Mouse (Mus musculus): Measurements from ENCODE around the gene Smarca2. TPM values are rescaled to one million over a fixed set of nuclear protein-coding genes. Genes with fewer than 3 reads are reported as not detected.

Gene Smarca2
- polyA plus RNA-seq, 1 experiment from 2014 or later = 25.5 TPM

GRCm38 (mm10) chr19:26778199-26778598 is 173.3 kb downstream of the Smarca2 start:
- H3K36me3 ChIP-seq = peaks cover 39% of the 10 kb centered on the region
- H3K4me1 ChIP-seq (replicated peaks) = no peaks in the 10 kb centered on the region
- DNase-seq (ENCODE audit: low spot score) = no peak
- no peaks in the 10 kb centered on the region for H3K9me3 ChIP-seq
- no peak overlapping the region for H3K27ac ChIP-seq
- WGBS = 92% methylated on average over 5 of the region's 5 CpGs
- no peak overlapping the region for H3K4me3 ChIP-seq
- H3K27me3 ChIP-seq (ENCODE audit: insufficient read depth, poor library complexity, severe bottlenecking) = no peaks in the 10 kb centered on the region

- Histone ChIP-seq H3K27me3 (ENCODE audit: insufficient read depth, poor library complexity, severe bottlenecking) (no peaks in the 10 kb centered on the region), H3K27ac (no peak overlapping the region), H3K4me1 (replicated peaks) (no peaks in the 10 kb centered on the region), H3K4me3 (no peak overlapping the region), H3K36me3 (peaks cover 21% of the 10 kb centered on the region), H3K9me3 (no peaks in the 10 kb centered on the region)
- no peak for DNase-seq (ENCODE audit: low spot score)
- 97% methylated on average over 2 of the region's 2 CpGs for WGBS
Measured at GRCm38 (mm10) chr19:26781209-26781608, 176.4 kb downstream of the Smarca2 start.

GRCm38 (mm10) chr19:26788446-26788845 is 183.6 kb downstream of the Smarca2 start:
- H3K36me3 ChIP-seq = no peaks in the 10 kb centered on the region
- no peaks in the 10 kb centered on the region for H3K9me3 ChIP-seq
- H3K4me3 ChIP-seq = no peak overlapping the region
- DNase-seq (ENCODE audit: low spot score) = no peak
- H3K27me3 ChIP-seq (ENCODE audit: insufficient read depth, poor library complexity, severe bottlenecking) = no peaks in the 10 kb centered on the region
- H3K4me1 ChIP-seq (replicated peaks) = no peaks in the 10 kb centered on the region
- WGBS = 85% methylated on average over 5 of the region's 5 CpGs
- H3K27ac ChIP-seq = no peak overlapping the region

- 86% methylated on average over 5 of the region's 5 CpGs for WGBS
- no peaks in the 10 kb centered on the region for H3K36me3 ChIP-seq
- H3K9me3 ChIP-seq = no peaks in the 10 kb centered on the region
- DNase-seq (ENCODE audit: low spot score) = no peak
- H3K4me1 ChIP-seq (replicated peaks) = no peaks in the 10 kb centered on the region
- H3K4me3 ChIP-seq = no peak overlapping the region
- H3K27ac ChIP-seq = no peak overlapping the region
- H3K27me3 ChIP-seq (ENCODE audit: insufficient read depth, poor library complexity, severe bottlenecking) = no peaks in the 10 kb centered on the region
Measured at GRCm38 (mm10) chr19:26790386-26791346, 185.8 kb downstream of the Smarca2 start.

GRCm38 (mm10) chr19:26794315-26794714 is 189.5 kb downstream of the Smarca2 start:
- Histone ChIP-seq H3K27ac (no peak overlapping the region), H3K4me3 (no peak overlapping the region), H3K36me3 (no peaks in the 10 kb centered on the region), H3K27me3 (ENCODE audit: insufficient read depth, poor library complexity, severe bottlenecking) (no peaks in the 10 kb centered on the region), H3K4me1 (replicated peaks) (no peaks in the 10 kb centered on the region), H3K9me3 (no peaks in the 10 kb centered on the region)
- DNase-seq (ENCODE audit: low spot score) = no peak
- WGBS = 54% methylated on average over 2 of the region's 3 CpGs

GRCm38 (mm10) chr19:26796006-26796405 is 191.2 kb downstream of the Smarca2 start:
- no peaks in the 10 kb centered on the region for H3K9me3 ChIP-seq
- H3K4me1 ChIP-seq (replicated peaks) = no peaks in the 10 kb centered on the region
- no peaks in the 10 kb centered on the region for H3K27me3 ChIP-seq (ENCODE audit: insufficient read depth, poor library complexity, severe bottlenecking)
- no peak overlapping the region for H3K27ac ChIP-seq
- WGBS = 83% methylated on average over 4 of the region's 4 CpGs
- no peaks in the 10 kb centered on the region for H3K36me3 ChIP-seq
- H3K4me3 ChIP-seq = no peak overlapping the region
- no peak for DNase-seq (ENCODE audit: low spot score)

- Histone ChIP-seq H3K4me3 (no peak overlapping the region), H3K27me3 (ENCODE audit: insufficient read depth, poor library complexity, severe bottlenecking) (no peaks in the 10 kb centered on the region), H3K9me3 (no peaks in the 10 kb centered on the region), H3K36me3 (no peaks in the 10 kb centered on the region), H3K27ac (no peak overlapping the region), H3K4me1 (replicated peaks) (no peaks in the 10 kb centered on the region)
- no peak for DNase-seq (ENCODE audit: low spot score)
- 92% methylated on average over 4 of the region's 4 CpGs for WGBS
Measured at GRCm38 (mm10) chr19:26804401-26804800, 199.6 kb downstream of the Smarca2 start.

GRCm38 (mm10) chr19:26814629-26815028 is 209.8 kb downstream of the Smarca2 start:
- peak; percentile 43 for DNase-seq (ENCODE audit: low spot score)
- Histone ChIP-seq H3K27ac (peak overlapping the region; percentile 66; the same call in 1 of the 2 replicates), H3K36me3 (no peaks in the 10 kb centered on the region), H3K4me1 (replicated peaks) (no peaks in the 10 kb centered on the region), H3K4me3 (no peak overlapping the region), H3K27me3 (ENCODE audit: insufficient read depth, poor library complexity, severe bottlenecking) (no peaks in the 10 kb centered on the region), H3K9me3 (no peaks in the 10 kb centered on the region; the same call in 1 of the 2 replicates)
- 35% methylated on average over 4 of the region's 4 CpGs for WGBS

- Histone ChIP-seq H3K9me3 (no peaks in the 10 kb centered on the region), H3K4me3 (no peak overlapping the region), H3K27me3 (ENCODE audit: insufficient read depth, poor library complexity, severe bottlenecking) (0 out of 2 replicates have a peak, but pooled peaks cover 5% of the 10 kb centered on the region), H3K36me3 (no peaks in the 10 kb centered on the region), H3K4me1 (replicated peaks) (peaks cover 11% of the 10 kb centered on the region; the same call in 1 of the 2 replicates), H3K27ac (no peak overlapping the region)
- 77% methylated on average over 4 of the region's 4 CpGs for WGBS
- DNase-seq (ENCODE audit: low spot score) = no peak
Measured at GRCm38 (mm10) chr19:26817901-26818300, 213.1 kb downstream of the Smarca2 start.

All from hindbrain, embryonic 10.5 days (tissue).